Mouse (Mus musculus) c-Kit-positive CD71-positive TER-119-positive erythroid progenitor cells, embryonic 14.5 days (primary cell): ENCODE data around the gene Efna4.

Experiments used
- DNase-seq: peaks from one replicate; pipeline ENCODE4 v3.0.0-alpha.2; 2013; ENCODE audit warnings: low spot score

Efna4 gene

GRCm38 (mm10) chr3:89305105-89305504 lies 32.7 kb downstream of the Efna4 start:
- DNase-seq = no peak

GRCm38 (mm10) chr3:89304440-89304839 lies 33.4 kb downstream of the Efna4 start:
- no peak for DNase-seq

GRCm38 (mm10) chr3:89300514-89300913 lies 37.3 kb downstream of the Efna4 start:
- DNase-seq = no peak

GRCm38 (mm10) chr3:89300071-89300470 lies 37.8 kb downstream of the Efna4 start:
- DNase-seq = no peak

- no peak for DNase-seq
Observed at GRCm38 (mm10) chr3:89299499-89299898, 38.3 kb downstream of the Efna4 start.

GRCm38 (mm10) chr3:89298908-89299307 lies 38.9 kb downstream of the Efna4 start:
- no peak for DNase-seq

- no peak for DNase-seq
Observed at GRCm38 (mm10) chr3:89296761-89297396, 40.9 kb downstream of the Efna4 start.

GRCm38 (mm10) chr3:89295685-89296230 lies 42.1 kb downstream of the Efna4 start:
- DNase-seq = no peak

GRCm38 (mm10) chr3:89294195-89294594 lies 43.6 kb downstream of the Efna4 start:
- no peak for DNase-seq

- no peak for DNase-seq
Observed at GRCm38 (mm10) chr3:89293247-89293918, 44.4 kb downstream of the Efna4 start.

- DNase-seq = no peak
Observed at GRCm38 (mm10) chr3:89292303-89292702, 45.5 kb downstream of the Efna4 start.

- no peak for DNase-seq
Observed at GRCm38 (mm10) chr3:89291874-89292273, 46.0 kb downstream of the Efna4 start.

- no peak for DNase-seq
Observed at GRCm38 (mm10) chr3:89288503-89288928, 49.3 kb downstream of the Efna4 start.

GRCm38 (mm10) chr3:89287286-89287685 lies 50.5 kb downstream of the Efna4 start:
- no peak for DNase-seq

GRCm38 (mm10) chr3:89285526-89285925 lies 52.3 kb downstream of the Efna4 start:
- DNase-seq = no peak

- no peak for DNase-seq
Observed at GRCm38 (mm10) chr3:89284261-89284660, 53.6 kb downstream of the Efna4 start.
